Mouse (Mus musculus) kidney, embryonic 16.5 days (tissue): ENCODE results near the gene Gm49354. TPM values are rescaled to one million over a fixed set of nuclear protein-coding genes. Genes with fewer than 3 reads are reported as not detected.

ENCODE experiments used
- ATAC-seq: fragments of 200-750 bp; cut with Nextera tagmentation; 2 replicates; pipeline ENCODE4 v1.8.0; 2017; ENCODE audit warnings: moderate TSS enrichment; ENCODE audit not compliant: low FRiP score, low TSS enrichment
- H3K27ac ChIP-seq: fragments of 300-500 bp; sonication (generic); 2 replicates; pipeline ENCODE4 v1.5.1; 2014; ENCODE audit warnings: low read length
- H3K27me3 ChIP-seq: fragments of 300-500 bp; sonication (generic); 2 replicates; pipeline ENCODE4 v1.6.1; 2014; ENCODE audit warnings: low read length, control low read depth, mixed read lengths; ENCODE audit not compliant: insufficient read depth
- H3K36me3 ChIP-seq: fragments of 300-500 bp; sonication (generic); 2 replicates; pipeline ENCODE4 v1.6.1; 2014; ENCODE audit warnings: low read length, control low read depth, mixed read lengths; ENCODE audit not compliant: insufficient read depth
- H3K4me1 ChIP-seq: fragments of 300-500 bp; sonication (generic); 2 replicates; pipeline ENCODE4 v1.6.1; 2014; ENCODE audit warnings: low read length, control low read depth, mixed read lengths; ENCODE audit not compliant: insufficient read depth
- H3K4me2 ChIP-seq: fragments of 300-500 bp; sonication (generic); replicated peaks from 2 replicates; pipeline ENCODE4 v1.6.1; 2014; ENCODE audit warnings: low read depth, low read length
- H3K4me3 ChIP-seq: fragments of 300-500 bp; sonication (generic); 2 replicates; pipeline ENCODE4 v1.5.1; 2014; ENCODE audit warnings: mild to moderate bottlenecking, low read length
- H3K9ac ChIP-seq: fragments of 300-500 bp; sonication (generic); replicated peaks from 2 replicates; pipeline ENCODE4 v1.6.1; 2014; ENCODE audit warnings: low read length
- H3K9me3 ChIP-seq: fragments of 300-500 bp; sonication (generic); 2 replicates; pipeline ENCODE4 v1.6.1; 2016; ENCODE audit warnings: low read length, control low read depth
- WGBS: fragments of 180-500 bp; shearing (Covaris S2); extraction: QIAGEN DNeasy Blood & Tissue Kit; methylation state at CpG from one replicate; pipeline ENCODE4 v1.1.7; 2014; 5-methylcytosine and 5-hydroxymethylcytosine counted together
- polyA plus RNA-seq: library from polyadenylated mRNA; unstranded; fragments of >200 nt; fragmentation: Nextera tagmentation; extraction: Ambion mirVana; gene quantifications from 2 replicates; pipeline ENCODE4 v1.2.1, GENCODE M21; 2015

Gene Gm49354
- polyA plus RNA-seq, result not detected in 2 replicates

DNA sequence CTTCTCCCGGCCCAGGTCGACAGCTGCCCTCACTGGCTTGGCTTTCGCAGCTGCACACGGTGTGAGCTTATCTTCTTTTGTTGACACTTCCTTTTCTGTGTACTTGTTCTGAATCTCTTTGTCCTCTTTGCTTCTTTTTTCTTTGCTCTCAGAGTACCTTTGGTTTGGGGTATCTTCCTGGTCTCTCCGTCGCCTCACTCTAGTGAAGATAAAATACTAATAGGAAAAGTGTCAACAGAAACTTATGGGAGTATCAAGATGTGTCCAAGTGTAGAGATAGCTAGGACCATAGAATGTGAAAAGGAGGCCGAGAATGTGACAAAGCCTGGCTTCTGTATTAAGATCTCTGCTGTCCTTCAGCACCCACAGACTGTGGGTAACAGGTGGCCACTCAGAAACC lies at the start of gene Gm49354:
Gene Gm49354 (minus strand): TSS at position 101 of the 400 bp plus-strand sequence.
- ATAC-seq, result no peak
- Histone ChIP-seq H3K36me3 (peaks cover 84% of the 10 kb centered on the region), H3K27ac (no peak within 1 kb of the TSS), H3K4me3 (no peak within 1 kb of the TSS), H3K27me3 (no peaks in the 10 kb centered on the region), H3K9me3 (no peaks in the 10 kb centered on the region), H3K9ac (no peak within 1 kb of the TSS), H3K4me1 (no peaks in the 10 kb centered on the region), H3K4me2 (no peak within 1 kb of the TSS)
- WGBS, result 95% methylated on average over 7 of the region's 7 CpGs

GRCm38 (mm10) chr13:59825966-59826365 lies 43.9 kb upstream of the Gm49354 start:
- H3K9ac ChIP-seq, result no peak overlapping the region
- 0 out of 2 replicates have a peak, but pooled peaks cover 4% of the 10 kb centered on the region for H3K36me3 ChIP-seq
- H3K27me3 ChIP-seq, result no peaks in the 10 kb centered on the region
- H3K27ac ChIP-seq, result no peak overlapping the region
- H3K4me1 ChIP-seq, result peaks cover 13% of the 10 kb centered on the region
- no peak overlapping the region for H3K4me2 ChIP-seq
- H3K9me3 ChIP-seq, result no peaks in the 10 kb centered on the region
- no peak for ATAC-seq
- H3K4me3 ChIP-seq, result no peak overlapping the region

DNA sequence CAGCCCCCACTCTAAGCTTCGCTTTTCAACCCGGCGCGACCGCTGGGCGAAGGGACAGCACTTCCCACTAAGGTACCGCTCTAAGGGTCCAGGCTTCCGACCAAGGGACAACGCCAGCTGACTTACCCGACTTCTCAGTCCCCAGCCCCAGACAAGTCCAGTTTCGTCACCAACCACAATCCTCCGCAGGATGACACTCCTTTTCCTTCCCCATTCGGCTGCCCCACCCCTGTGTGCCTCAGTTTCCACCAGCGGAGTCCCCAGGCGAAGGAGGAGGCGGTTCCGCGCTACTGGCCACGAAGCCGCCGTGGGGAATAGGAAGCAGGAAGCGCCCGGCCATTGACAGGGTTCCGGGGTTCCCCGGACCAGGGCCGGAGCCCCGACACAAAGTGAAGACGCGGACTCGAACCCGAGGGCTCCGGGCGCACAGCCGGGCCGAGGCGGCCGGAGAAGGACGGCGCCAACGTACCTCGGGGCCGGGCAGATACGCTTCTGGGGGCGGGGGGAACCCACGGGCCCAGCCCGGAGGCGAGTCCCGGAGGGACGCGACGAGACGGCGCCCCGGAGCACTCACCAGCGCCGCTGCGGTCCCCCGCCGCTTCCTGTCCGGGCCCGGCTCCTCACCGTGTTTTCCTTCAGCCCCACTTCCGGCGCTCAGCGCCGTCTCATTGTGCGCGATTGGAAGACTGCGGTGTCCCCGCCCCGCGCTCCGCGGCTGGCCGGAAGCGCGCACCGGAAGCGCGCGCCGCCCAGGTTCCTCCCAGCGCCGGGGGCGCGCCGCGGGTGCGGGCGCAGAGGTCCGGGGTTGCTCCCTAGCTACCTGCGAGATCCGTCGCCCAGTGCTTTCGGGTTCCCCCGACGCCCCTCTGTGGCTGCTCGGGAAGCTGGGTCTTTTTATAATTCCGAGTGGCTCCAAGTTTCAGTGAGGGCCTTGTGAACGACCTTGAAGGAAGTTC lies 40.7 kb upstream of the Gm49354 start, which contains the start of gene Tut7:
Gene Tut7 (minus strand): TSS at position 641 of the 956 bp plus-strand sequence.
- Histone ChIP-seq H3K36me3 (0 out of 2 replicates have a peak, but pooled peaks cover 4% of the 10 kb centered on the region), H3K27ac (peak within 1 kb of the TSS; percentile 96), H3K4me1 (peaks cover 32% of the 10 kb centered on the region), H3K9ac (peak within 1 kb of the TSS; percentile 87), H3K9me3 (no peaks in the 10 kb centered on the region), H3K4me3 (peak within 1 kb of the TSS; percentile 70), H3K27me3 (no peaks in the 10 kb centered on the region), H3K4me2 (peak within 1 kb of the TSS; percentile 66)
- ATAC-seq, result peak; percentile 98
- WGBS, result under 1% methylated on average over 100 of the region's 100 CpGs

DNA sequence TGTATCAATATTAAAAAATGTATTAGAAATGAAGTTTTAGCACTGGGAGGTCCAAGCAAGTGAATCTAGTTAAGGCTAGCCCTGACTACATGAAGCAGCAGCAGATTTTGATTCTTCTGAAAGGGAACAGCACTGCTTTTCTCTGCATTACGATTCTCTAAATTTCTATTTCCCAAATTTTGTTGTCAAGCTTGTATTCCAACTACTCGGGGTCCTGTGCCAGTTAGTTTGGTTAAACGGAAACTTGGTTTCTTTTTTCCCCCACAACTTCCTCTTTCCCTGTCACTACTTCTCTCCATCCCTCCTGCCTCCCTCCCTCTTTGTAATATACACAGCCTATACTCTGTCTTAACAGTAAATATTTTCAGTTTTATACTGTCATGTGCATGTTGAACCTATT lies 38.8 kb upstream of the Gm49354 start:
- Histone ChIP-seq H3K36me3 (peaks cover 13% of the 10 kb centered on the region), H3K4me1 (peaks cover 32% of the 10 kb centered on the region), H3K27me3 (no peaks in the 10 kb centered on the region), H3K4me2 (peak overlapping the region; percentile 66; the same call in 1 of the 2 replicates), H3K9me3 (no peaks in the 10 kb centered on the region), H3K4me3 (peak overlapping the region; percentile 13; the same call in 1 of the 2 replicates), H3K9ac (0 out of 2 replicates have a peak overlapping the region, but pooled peaks have one; percentile 16), H3K27ac (no peak overlapping the region)
- ATAC-seq, result no peak
- WGBS, result 77% methylated on average over 3 of the region's 3 CpGs

DNA sequence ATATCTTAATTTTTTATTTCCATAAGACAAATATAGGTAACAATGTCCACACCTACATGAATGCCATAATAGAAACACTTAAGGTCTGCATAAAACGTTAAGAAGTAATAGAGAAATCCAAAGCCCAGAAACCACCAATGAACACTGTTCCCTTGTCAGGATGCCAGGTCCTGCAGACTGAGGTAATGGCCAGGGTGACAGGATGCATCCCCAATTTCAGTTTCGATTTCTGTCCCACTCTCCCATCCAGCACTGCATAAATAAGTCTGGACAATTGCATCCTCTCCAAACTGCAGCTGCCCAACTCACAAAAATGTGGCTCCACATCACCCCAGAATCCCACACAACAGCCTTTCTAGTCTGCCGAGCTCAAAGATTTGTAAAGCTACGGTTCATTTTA lies 38.1 kb upstream of the Gm49354 start:
- peak overlapping the region; percentile 39 for H3K4me2 ChIP-seq
- peak overlapping the region; percentile 41; the same call in 1 of the 2 replicates for H3K9ac ChIP-seq
- ATAC-seq, result no peak
- H3K27me3 ChIP-seq, result no peaks in the 10 kb centered on the region
- peaks cover 32% of the 10 kb centered on the region for H3K4me1 ChIP-seq
- no peak overlapping the region for H3K27ac ChIP-seq
- H3K9me3 ChIP-seq, result no peaks in the 10 kb centered on the region
- peaks cover 20% of the 10 kb centered on the region for H3K36me3 ChIP-seq
- 56% methylated on average over 4 of the region's 4 CpGs for WGBS
- peak overlapping the region; percentile 23; the same call in 1 of the 2 replicates for H3K4me3 ChIP-seq

GRCm38 (mm10) chr13:59817352-59817751 lies 35.3 kb upstream of the Gm49354 start:
- H3K27ac ChIP-seq, result no peak overlapping the region
- no peak overlapping the region for H3K9ac ChIP-seq
- no peak for ATAC-seq
- no peak overlapping the region for H3K4me2 ChIP-seq
- H3K36me3 ChIP-seq, result peaks cover 41% of the 10 kb centered on the region
- no peaks in the 10 kb centered on the region for H3K27me3 ChIP-seq
- H3K9me3 ChIP-seq, result no peaks in the 10 kb centered on the region
- 83% methylated on average over 4 of the region's 4 CpGs for WGBS
- peaks cover 30% of the 10 kb centered on the region for H3K4me1 ChIP-seq
- H3K4me3 ChIP-seq, result no peak overlapping the region

GRCm38 (mm10) chr13:59814109-59814591 lies 32.1 kb upstream of the Gm49354 start:
- H3K4me1 ChIP-seq, result peaks cover 4% of the 10 kb centered on the region; the same call in 1 of the 2 replicates
- H3K27me3 ChIP-seq, result no peaks in the 10 kb centered on the region
- no peak overlapping the region for H3K4me2 ChIP-seq
- no peak overlapping the region for H3K27ac ChIP-seq
- no peak for ATAC-seq
- 88% methylated on average over 6 of the region's 6 CpGs for WGBS
- H3K9me3 ChIP-seq, result no peaks in the 10 kb centered on the region
- no peak overlapping the region for H3K4me3 ChIP-seq
- H3K36me3 ChIP-seq, result peaks cover 66% of the 10 kb centered on the region
- no peak overlapping the region for H3K9ac ChIP-seq

- Histone ChIP-seq H3K9me3 (no peaks in the 10 kb centered on the region), H3K27me3 (no peaks in the 10 kb centered on the region), H3K27ac (no peak overlapping the region), H3K36me3 (peaks cover 81% of the 10 kb centered on the region), H3K9ac (no peak overlapping the region), H3K4me2 (no peak overlapping the region), H3K4me1 (no peaks in the 10 kb centered on the region), H3K4me3 (no peak overlapping the region)
- no peak for ATAC-seq
- WGBS, result 96% methylated on average over 3 of the region's 3 CpGs
Measured at GRCm38 (mm10) chr13:59811581-59811980, 29.5 kb upstream of the Gm49354 start.

- WGBS, result 76% methylated on average over 6 of the region's 6 CpGs
Measured at GRCm38 (mm10) chr13:59801000-59801399, 19.0 kb upstream of the Gm49354 start.

More at GRCm38 (mm10) chr13:59801000-59801399, 19.0 kb upstream of the Gm49354 start:
- Histone ChIP-seq H3K9ac (no peak overlapping the region), H3K27ac (no peak overlapping the region; the same call in 1 of the 2 replicates), H3K4me3 (no peak overlapping the region), H3K9me3 (no peaks in the 10 kb centered on the region), H3K4me1 (no peaks in the 10 kb centered on the region), H3K27me3 (no peaks in the 10 kb centered on the region), H3K4me2 (no peak overlapping the region), H3K36me3 (peaks cover 95% of the 10 kb centered on the region)
- ATAC-seq, result no peak; the same call in 1 of the 2 replicates
